Mouse (Mus musculus) myocyte (in vitro differentiated cells): ENCODE measurements around the gene Tnxb.

ENCODE experiments used
- CEBPB ChIP-seq: IDR thresholded peaks from 2 replicates; pipeline ENCODE4 v1.6.1; 2011; ENCODE audit warnings: mild to moderate bottlenecking, moderate library complexity; ENCODE audit not compliant: poor library complexity, insufficient read depth, severe bottlenecking
- MAX ChIP-seq: IDR thresholded peaks from one replicate; pipeline ENCODE4 v1.6.1; 2011; ENCODE audit warnings: low read depth, mild to moderate bottlenecking, control low read depth
- MYOD1 ChIP-seq, 3 experiments: IDR thresholded peaks; one replicate each; pipeline ENCODE4 v1.6.1; 2011; ENCODE audit warnings: control low read depth in 2 of 3, low read depth in 2 of 3, mild to moderate bottlenecking in 2 of 3, moderate library complexity in 1 of 3; ENCODE audit not compliant: insufficient read length in 2 of 3, control insufficient read depth in 1 of 3
- MYOG ChIP-seq, 3 experiments: IDR thresholded peaks; one replicate each; pipeline ENCODE4 v1.6.1; 2011; ENCODE audit warnings: control low read depth in 2 of 3, low read depth in 2 of 3, mild to moderate bottlenecking in 2 of 3; ENCODE audit not compliant: insufficient read length in 2 of 3, control insufficient read depth in 1 of 3, insufficient read depth in 1 of 3
- POLR2A ChIP-seq: IDR thresholded peaks from one replicate; pipeline ENCODE4 v1.6.1; 2011; ENCODE audit warnings: low read depth, mild to moderate bottlenecking, control low read depth, moderate library complexity; ENCODE audit not compliant: insufficient read length
- POLR2AphosphoS2 ChIP-seq: IDR thresholded peaks from one replicate; pipeline ENCODE4 v1.6.1; 2011; ENCODE audit warnings: low read depth, control low read depth; ENCODE audit not compliant: insufficient read length
- SRF ChIP-seq: IDR thresholded peaks from one replicate; pipeline ENCODE4 v1.6.1; 2011; ENCODE audit warnings: low read depth; ENCODE audit not compliant: control insufficient read depth, insufficient read length
- TCF12 ChIP-seq: IDR thresholded peaks from one replicate; pipeline ENCODE4 v1.6.1; 2011; ENCODE audit warnings: mild to moderate bottlenecking, control low read depth; ENCODE audit not compliant: poor library complexity, insufficient read depth, severe bottlenecking
- USF1 ChIP-seq: IDR thresholded peaks from one replicate; pipeline ENCODE4 v1.6.1; 2011; ENCODE audit warnings: low read depth, mild to moderate bottlenecking, control low read depth, moderate library complexity

DNA sequence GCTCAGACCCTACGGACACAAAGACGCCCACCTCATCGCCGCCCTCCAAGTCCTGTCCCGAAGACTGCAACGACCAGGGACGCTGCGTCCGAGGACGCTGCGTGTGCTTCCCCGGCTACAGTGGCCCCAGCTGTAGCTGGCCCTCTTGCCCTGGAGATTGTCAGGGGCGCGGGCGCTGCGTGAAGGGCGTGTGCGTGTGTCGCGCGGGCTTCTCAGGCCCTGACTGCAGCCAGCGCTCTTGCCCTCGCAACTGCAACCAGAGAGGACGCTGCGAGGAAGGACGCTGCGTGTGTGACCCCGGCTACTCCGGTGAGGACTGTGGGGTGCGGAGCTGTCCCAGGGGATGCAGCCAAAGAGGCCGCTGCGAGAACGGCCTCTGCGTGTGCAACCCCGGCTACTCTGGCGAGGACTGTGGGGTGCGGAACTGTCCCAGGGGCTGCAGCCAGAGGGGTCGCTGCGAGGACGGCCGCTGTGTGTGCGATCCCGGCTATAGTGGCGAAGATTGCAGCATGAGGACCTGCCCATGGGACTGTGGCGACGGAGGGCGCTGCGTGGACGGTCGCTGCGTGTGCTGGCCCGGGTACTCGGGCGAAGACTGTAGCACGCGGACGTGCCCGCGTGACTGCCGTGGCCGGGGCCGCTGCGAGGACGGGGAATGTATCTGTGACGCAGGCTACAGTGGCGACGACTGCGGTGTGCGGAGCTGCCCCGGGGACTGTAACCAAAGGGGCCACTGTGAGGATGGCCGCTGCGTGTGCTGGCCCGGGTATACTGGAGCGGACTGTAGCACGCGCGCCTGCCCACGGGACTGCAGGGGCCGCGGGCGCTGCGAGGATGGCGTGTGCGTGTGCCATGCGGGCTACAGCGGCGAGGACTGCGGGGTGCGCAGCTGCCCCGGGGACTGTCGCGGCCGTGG lies 1.1 kb downstream of the Tnxb start:
- TF ChIP-seq MYOG (IDR thresholded peaks at IDR 0.05; ENCODE audit: control insufficient read depth in 1 of 3, insufficient read depth in 1 of 3, insufficient read length in 2 of 3, low read depth in 2 of 3): no peak
- no peak for TF ChIP-seq TCF12
- TF ChIP-seq CEBPB: no peak
- no peak for TF ChIP-seq USF1
- no peak for TF ChIP-seq POLR2A
- no peak for TF ChIP-seq MAX
- TF ChIP-seq POLR2AphosphoS2: no peak
- TF ChIP-seq MYOD1 (IDR thresholded peaks at IDR 0.05; ENCODE audit: control insufficient read depth in 1 of 3, insufficient read length in 2 of 3, low read depth in 2 of 3): no peak
- TF ChIP-seq SRF: no peak
